Mouse (Mus musculus): ENCODE data around the gene Frmd7.

DNA sequence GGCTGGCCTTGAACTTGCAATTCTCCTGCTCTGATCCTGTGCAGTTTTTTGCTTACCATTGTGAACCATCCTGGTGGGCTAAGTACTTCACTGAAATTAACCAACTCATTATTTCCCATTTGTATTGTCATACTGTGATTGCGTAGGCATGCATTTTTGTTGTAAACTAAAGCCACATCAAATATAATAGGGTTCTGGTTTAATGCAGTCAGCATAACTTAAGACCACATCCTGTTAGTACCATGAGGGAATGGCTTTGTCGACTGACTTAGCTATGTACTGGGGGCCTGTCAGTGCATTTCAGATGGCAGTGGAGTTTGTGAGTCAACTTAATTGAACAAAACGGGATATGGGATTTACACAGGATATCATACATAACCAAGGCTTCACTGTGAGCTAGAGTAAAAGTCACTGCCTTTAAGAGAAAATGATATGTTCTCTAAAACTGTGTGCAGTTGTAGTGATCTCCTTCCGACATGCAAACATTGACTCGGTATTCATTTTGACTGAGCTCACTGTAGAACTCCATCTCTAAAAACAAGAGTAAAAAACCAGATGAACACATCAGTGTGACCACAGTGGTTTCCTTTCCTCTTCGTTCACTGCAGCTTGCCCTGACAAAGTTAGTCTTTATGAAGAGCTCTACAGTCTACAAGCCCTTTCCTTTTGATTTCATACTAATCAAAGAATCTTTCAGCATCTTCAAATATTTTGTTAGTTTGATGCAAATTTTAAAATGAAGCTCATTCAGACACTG is 68.1 kb downstream of the Frmd7 start:
- TF ChIP-seq CTCF (IDR thresholded peaks at IDR 0.05; ENCODE audit: low read depth, low read length) (no peak), GATA1 (IDR thresholded peaks at IDR 0.05; ENCODE audit: borderline replicate concordance, low read length) (no peak), POLR2AphosphoS5 (IDR thresholded peaks at IDR 0.05; ENCODE audit: insufficient replicate concordance, low read depth, low read length) (no peak), GATA2 (IDR thresholded peaks at IDR 0.05; ENCODE audit: borderline replicate concordance, low read depth, low read length) (no peak), TAL1 (conservative IDR thresholded peaks at IDR 0.05; ENCODE audit: low read depth, low read length) (no peak)

Data from G1E (cell line).